Mouse (Mus musculus): Measurements from ENCODE around the gene Cltc. TPM values are rescaled to one million over a fixed set of nuclear protein-coding genes. Genes with fewer than 3 reads are reported as not detected.
"Not testable (repeated sequence)": the region's sequence is repeated elsewhere in the genome, so short reads cannot be mapped to it uniquely, and the experiment has no call there.

Gene Cltc
- 374 and 390 TPM in 2 replicates for polyA plus RNA-seq (2012; rRNA removed)

- peak; percentile 94 to 98 for DNase-seq (ENCODE audit: extremely low spot score in 1 of 2, low spot score in 1 of 2)
These were observed at the start of gene Cltc for GRCm38 (mm10) chr11:86757480-86758371. TSS of gene Cltc (minus strand) at chr11:86757565.

- DNase-seq (ENCODE audit: extremely low spot score in 1 of 2, low spot score in 1 of 2) = peak; percentile 49 to 75
These were observed 49.7 kb upstream of the Cltc start for GRCm38 (mm10) chr11:86807001-86807477.

- DNase-seq (ENCODE audit: extremely low spot score in 1 of 2, low spot score in 1 of 2) = no peak
These were observed 36.8 kb upstream of the Cltc start for GRCm38 (mm10) chr11:86794161-86794560.

- not testable (repeated sequence) for DNase-seq (ENCODE audit: extremely low spot score in 1 of 2, low spot score in 1 of 2)
These were observed 30.1 kb upstream of the Cltc start for GRCm38 (mm10) chr11:86787436-86787835.

GRCm38 (mm10) chr11:86785767-86786166, 28.4 kb upstream of the Cltc start:
- no peak for DNase-seq (ENCODE audit: extremely low spot score in 1 of 2, low spot score in 1 of 2)

- DNase-seq (ENCODE audit: extremely low spot score in 1 of 2, low spot score in 1 of 2) = no peak
These were observed 12.5 kb upstream of the Cltc start for GRCm38 (mm10) chr11:86769884-86770283.

- no peak for DNase-seq (ENCODE audit: extremely low spot score in 1 of 2, low spot score in 1 of 2)
These were observed 7.1 kb upstream of the Cltc start for GRCm38 (mm10) chr11:86764501-86764900.

- not testable (repeated sequence) for DNase-seq (ENCODE audit: extremely low spot score in 1 of 2, low spot score in 1 of 2)
These were observed 5.8 kb upstream of the Cltc start for GRCm38 (mm10) chr11:86763127-86763526.

GRCm38 (mm10) chr11:86760357-86760756, 3.0 kb upstream of the Cltc start:
- no peak for DNase-seq (ENCODE audit: extremely low spot score in 1 of 2, low spot score in 1 of 2)

- no peak for DNase-seq (ENCODE audit: extremely low spot score in 1 of 2, low spot score in 1 of 2)
These were observed 2.5 kb upstream of the Cltc start for GRCm38 (mm10) chr11:86759886-86760285.

- DNase-seq (ENCODE audit: extremely low spot score in 1 of 2, low spot score in 1 of 2) = no peak
These were observed 1.9 kb upstream of the Cltc start for GRCm38 (mm10) chr11:86759226-86759625.

GRCm38 (mm10) chr11:86758559-86758958, 1.2 kb upstream of the Cltc start:
- no peak for DNase-seq (ENCODE audit: extremely low spot score in 1 of 2, low spot score in 1 of 2)

GRCm38 (mm10) chr11:86757142-86757479, 254 bp downstream of the Cltc start:
- DNase-seq (ENCODE audit: extremely low spot score in 1 of 2, low spot score in 1 of 2) = no peak

GRCm38 (mm10) chr11:86756156-86757141, 916 bp downstream of the Cltc start:
- peak; percentile 45 to 56 for DNase-seq (ENCODE audit: extremely low spot score in 1 of 2, low spot score in 1 of 2)

- no peak for DNase-seq (ENCODE audit: extremely low spot score in 1 of 2, low spot score in 1 of 2)
These were observed 5.0 kb downstream of the Cltc start for GRCm38 (mm10) chr11:86752404-86752803.

- no peak for DNase-seq (ENCODE audit: extremely low spot score in 1 of 2, low spot score in 1 of 2)
These were observed 6.4 kb downstream of the Cltc start for GRCm38 (mm10) chr11:86751010-86751409.

- DNase-seq (ENCODE audit: extremely low spot score in 1 of 2, low spot score in 1 of 2) = no peak
These were observed 7.5 kb downstream of the Cltc start for GRCm38 (mm10) chr11:86749776-86750423.

- no peak for DNase-seq (ENCODE audit: extremely low spot score in 1 of 2, low spot score in 1 of 2)
These were observed 11.5 kb downstream of the Cltc start for GRCm38 (mm10) chr11:86745634-86746404.

GRCm38 (mm10) chr11:86742605-86743004, 14.8 kb downstream of the Cltc start:
- no peak for DNase-seq (ENCODE audit: extremely low spot score in 1 of 2, low spot score in 1 of 2)

- DNase-seq (ENCODE audit: extremely low spot score in 1 of 2, low spot score in 1 of 2) = no peak
These were observed 15.9 kb downstream of the Cltc start for GRCm38 (mm10) chr11:86741505-86741904.

Measured in frontal cortex, adult 2 months (tissue).